Mouse (Mus musculus) erythroblast, embryonic 14.5 days (primary cell): ENCODE data around the gene Zfp64.

Experiments
- GATA1 ChIP-seq: IDR thresholded peaks from 2 replicates; pipeline ENCODE4 v1.6.1; 2012; ENCODE audit warnings: low read length, inconsistent platforms, mixed read lengths
- TAL1 ChIP-seq: IDR thresholded peaks from 3 replicates; pipeline ENCODE4 v1.6.1; 2012; ENCODE audit warnings: low read length, inconsistent platforms, mixed read lengths

GRCm38 (mm10) chr2:168980859-168981258 lies 25.5 kb upstream of the Zfp64 start:
- TF ChIP-seq GATA1 (no peak), TAL1 (no peak)
